Comparison of ENCODE assay signal across 8 mouse cellular contexts in genomic region chr7:44853596-44854355, GRCm38 (mm10). TPM values are rescaled to one million over a fixed set of nuclear protein-coding genes. Genes with fewer than 3 reads are reported as not detected.
DNase-seq lines count a peak whose midpoint lies in the region; ATAC-seq and TF ChIP-seq lines count a peak whose summit lies in the region.

No protein-coding gene starts in this region.

- no peak for TF ChIP-seq POLR2A in bone marrow, adult 2 months (IDR thresholded peaks at IDR 0.05; ENCODE audit: borderline replicate concordance, control insufficient read depth, low read depth, low read length)

- 26% methylated on average over 25 of the region's 26 CpGs for WGBS in heart, embryonic 14.5 days
- 24% methylated on average over 26 of the region's 26 CpGs for WGBS in bone marrow, adult 2 months
- 25% methylated on average over 26 of the region's 26 CpGs for WGBS in heart, embryonic 15.5 days
- 31% methylated on average over 26 of the region's 26 CpGs for WGBS in macrophage (ENCODE audit: missing documents)

- H3K27ac ChIP-seq in heart, embryonic 14.5 days (replicated peaks in 1 of 2; ENCODE audit: control insufficient read depth in 1 of 2, insufficient read depth in 1 of 2, low read depth in 2 of 2, low read length in 2 of 2) = peak overlapping the region; percentile 93 to 96
- H3K27ac ChIP-seq in bone marrow, adult 2 months (ENCODE audit: control insufficient read depth, insufficient read depth, low read depth, low read length, poor library complexity) = peak overlapping the region; percentile 98
- peak overlapping the region; percentile 98 for H3K27ac ChIP-seq in heart, embryonic 15.5 days
- H3K27ac ChIP-seq in macrophage = peak overlapping the region; percentile 95

- peak overlapping the region; percentile 73 for H3K9ac ChIP-seq in heart, embryonic 14.5 days (ENCODE audit: low read length)
- H3K9ac ChIP-seq in heart, embryonic 15.5 days = peak overlapping the region; percentile 68

- H3K36me3 ChIP-seq in heart, embryonic 14.5 days (ENCODE audit: control insufficient read depth, insufficient read depth, low read length) = peaks cover 26% of the 10 kb centered on the region
- peaks cover 7% of the 10 kb centered on the region for H3K36me3 ChIP-seq in heart, embryonic 15.5 days
- H3K36me3 ChIP-seq in macrophage (ENCODE audit: inconsistent target) = no peaks in the 10 kb centered on the region

- H3K4me2 ChIP-seq in heart, embryonic 14.5 days (ENCODE audit: low read length) = peak overlapping the region; percentile 81
- H3K4me2 ChIP-seq in heart, embryonic 15.5 days = peak overlapping the region; percentile 87

- peaks cover 59% of the 10 kb centered on the region for H3K79me2 ChIP-seq in macrophage (ENCODE audit: inconsistent target)

- DNase-seq in heart, postnatal 25 days (ENCODE audit: low spot score) = no peak
- no peak for DNase-seq in left cerebral cortex, postnatal 14 days (ENCODE audit: low spot score in 2 of 2)
- no peak for DNase-seq in left cerebral cortex, postnatal 25 days (ENCODE audit: low spot score in 2 of 2)

- H3K4me3 ChIP-seq in heart, embryonic 14.5 days (ENCODE audit: control insufficient read depth in 1 of 2, insufficient read depth in 1 of 2, low read depth in 1 of 2, low read length in 2 of 2) = peak overlapping the region; percentile 46 to 59
- peak overlapping the region; percentile 82 for H3K4me3 ChIP-seq in bone marrow, adult 2 months (replicated peaks; ENCODE audit: control insufficient read depth, low read depth, low read length)
- peak overlapping the region; percentile 67 for H3K4me3 ChIP-seq in heart, embryonic 15.5 days
- H3K4me3 ChIP-seq in macrophage (ENCODE audit: inconsistent target) = peak overlapping the region; percentile 73

- H3K27me3 ChIP-seq in heart, embryonic 14.5 days (ENCODE audit: control insufficient read depth, insufficient read depth, low read length) = no peaks in the 10 kb centered on the region
- no peaks in the 10 kb centered on the region for H3K27me3 ChIP-seq in heart, embryonic 15.5 days

- no peaks in the 10 kb centered on the region for H3K9me3 ChIP-seq in heart, embryonic 14.5 days (ENCODE audit: control insufficient read depth, low read length)
- H3K9me3 ChIP-seq in heart, embryonic 15.5 days (replicated peaks) = no peaks in the 10 kb centered on the region

- no peak for TF ChIP-seq CTCF in bone marrow, adult 2 months (IDR thresholded peaks at IDR 0.05; ENCODE audit: control insufficient read depth, insufficient read depth, low read length)

- intact Hi-C loops in heart, postnatal 25 days (cut with DNase I) = no loop called here
- intact Hi-C loops in left cerebral cortex, postnatal 14 days (cut with DNase I) = no loop called here
- intact Hi-C loops in left cerebral cortex, postnatal 25 days (cut with DNase I) = no loop called here

- ATAC-seq in heart, embryonic 14.5 days (ENCODE audit: insufficient number of reproducible peaks, insufficient read depth, low FRiP score, low read depth) = no peak
- ATAC-seq in heart, embryonic 15.5 days (replicated peaks; ENCODE audit: insufficient number of reproducible peaks, insufficient read depth, low FRiP score, low read depth) = no peak
- no peak for ATAC-seq in CD4-positive, CD25-positive, alpha-beta regulatory T cell, adult 4 months

- H3K4me1 ChIP-seq in heart, embryonic 14.5 days (ENCODE audit: control insufficient read depth in 2 of 2, insufficient read depth in 2 of 2, low read length in 2 of 2) = peaks cover 23 to 48% of the 10 kb centered on the region in 2 experiments
- H3K4me1 ChIP-seq in bone marrow, adult 2 months (ENCODE audit: control insufficient read depth, insufficient read depth, low read length) = peaks cover 6% of the 10 kb centered on the region; the same call in 1 of the 2 replicates
- peaks cover 67% of the 10 kb centered on the region for H3K4me1 ChIP-seq in heart, embryonic 15.5 days (replicated peaks)

RNA-seq across cellular contexts. Expression of gene Pnkp, which starts 3.2 kb away (rescaled TPM):
- 19.4 and 22.7 TPM in 2 replicates for polyA plus RNA-seq in heart, embryonic 14.5 days (2014; fragmentation: Nextera tagmentation; extraction: Ambion mirVana)
- total RNA-seq in heart, postnatal 25 days (2021) = 10 to 100 TPM; 16.0 to 16.6 TPM
- 97.5 and 261 TPM in 2 replicates for polyA plus RNA-seq in bone marrow, adult 2 months (2011; ENCODE audit: insufficient read depth, insufficient read length, low replicate concordance, missing spikeins)
- polyA plus RNA-seq in heart, embryonic 15.5 days (2015; fragmentation: Nextera tagmentation; extraction: Ambion mirVana) = 22.4 and 28.7 TPM in 2 replicates
- 100 to 1,000 TPM in 7 of 26 experiments, 10 to 100 TPM in 19; 17.5 to 135 (median 74.6) TPM for total RNA-seq in macrophage (2018; cell fraction: chromatin; rRNA removed)
- 10 to 100 TPM; 23.3 to 51.5 (median 35.4) TPM for total RNA-seq in macrophage (2018; cell fraction: cytosol; rRNA removed)
- 10 to 100 TPM; 17.9 to 77.5 (median 35.3) TPM for total RNA-seq in macrophage (2018; cell fraction: nucleus; rRNA removed)
- 17.4 to 42.4 TPM (median 36.1 TPM) in 3 replicates for polyA plus RNA-seq in macrophage (2018)
- polyA plus RNA-seq in CD4-positive, CD25-positive, alpha-beta regulatory T cell, adult 4 months (2017; shearing (Covaris generic)) = 10 to 100 TPM; 45.0 to 74.3 TPM
- 10 to 100 TPM; 26.1 to 28.7 TPM for total RNA-seq in left cerebral cortex, postnatal 14 days (2021)
- 10 to 100 TPM; 26.4 to 27.3 TPM for total RNA-seq in left cerebral cortex, postnatal 25 days (2021)

RNA-seq across cellular contexts. Expression of gene Tbc1d17, which starts 4.9 kb away (rescaled TPM):
- 44.5 and 53.5 TPM in 2 replicates for polyA plus RNA-seq in heart, embryonic 14.5 days (2014; fragmentation: Nextera tagmentation; extraction: Ambion mirVana)
- total RNA-seq in heart, postnatal 25 days (2021) = 10 to 100 TPM; 44.3 to 47.0 TPM
- polyA plus RNA-seq in bone marrow, adult 2 months (2011; ENCODE audit: insufficient read depth, insufficient read length, low replicate concordance, missing spikeins) = 24.5 and 49.2 TPM in 2 replicates
- polyA plus RNA-seq in heart, embryonic 15.5 days (2015; fragmentation: Nextera tagmentation; extraction: Ambion mirVana) = 53.2 and 63.4 TPM in 2 replicates
- 100 to 1,000 TPM in 12 of 26 experiments, 10 to 100 TPM in 14; 32.8 to 197 (median 94.9) TPM for total RNA-seq in macrophage (2018; cell fraction: chromatin; rRNA removed)
- total RNA-seq in macrophage (2018; cell fraction: cytosol; rRNA removed) = 10 to 100 TPM; 17.1 to 50.9 (median 28.5) TPM
- total RNA-seq in macrophage (2018; cell fraction: nucleus; rRNA removed) = 100 to 1,000 TPM in 1 of 26 experiments, 10 to 100 TPM in 25; 29.7 to 111 (median 46.6) TPM
- polyA plus RNA-seq in macrophage (2018) = 25.6 to 51.8 TPM (median 28.3 TPM) in 3 replicates
- 10 to 100 TPM; 64.8 to 85.3 TPM for polyA plus RNA-seq in CD4-positive, CD25-positive, alpha-beta regulatory T cell, adult 4 months (2017; shearing (Covaris generic))
- 10 to 100 TPM; 48.3 to 58.7 TPM for total RNA-seq in left cerebral cortex, postnatal 14 days (2021)
- total RNA-seq in left cerebral cortex, postnatal 25 days (2021) = 10 to 100 TPM; 61.6 to 72.9 TPM

RNA-seq across cellular contexts. Expression of gene Akt1s1, which starts 5.0 kb away (rescaled TPM):
- 33.4 and 61.6 TPM in 2 replicates for polyA plus RNA-seq in heart, embryonic 14.5 days (2014; fragmentation: Nextera tagmentation; extraction: Ambion mirVana)
- 10 to 100 TPM; 61.8 to 75.9 TPM for total RNA-seq in heart, postnatal 25 days (2021)
- polyA plus RNA-seq in bone marrow, adult 2 months (2011; ENCODE audit: insufficient read depth, insufficient read length, low replicate concordance, missing spikeins) = 28.2 and 48.0 TPM in 2 replicates
- polyA plus RNA-seq in heart, embryonic 15.5 days (2015; fragmentation: Nextera tagmentation; extraction: Ambion mirVana) = 91.7 and 97.8 TPM in 2 replicates
- total RNA-seq in macrophage (2018; cell fraction: chromatin; rRNA removed) = 10 to 100 TPM; 10.1 to 70.6 (median 25.0) TPM
- total RNA-seq in macrophage (2018; cell fraction: cytosol; rRNA removed) = 10 to 100 TPM; 22.9 to 69.0 (median 54.8) TPM
- 10 to 100 TPM; 13.3 to 58.4 (median 33.6) TPM for total RNA-seq in macrophage (2018; cell fraction: nucleus; rRNA removed)
- 33.4 to 56.3 TPM (median 49.1 TPM) in 3 replicates for polyA plus RNA-seq in macrophage (2018)
- 1 to 10 TPM; 1.2 to 3.1 TPM for polyA plus RNA-seq in CD4-positive, CD25-positive, alpha-beta regulatory T cell, adult 4 months (2017; shearing (Covaris generic))
- 10 to 100 TPM; 80.8 to 81.1 TPM for total RNA-seq in left cerebral cortex, postnatal 14 days (2021)
- 10 to 100 TPM; 78.5 to 79.1 TPM for total RNA-seq in left cerebral cortex, postnatal 25 days (2021)

RNA-seq across cellular contexts. Expression of gene Ptov1, which starts 15.8 kb away (rescaled TPM):
- 279 and 310 TPM in 2 replicates for polyA plus RNA-seq in heart, embryonic 14.5 days (2014; fragmentation: Nextera tagmentation; extraction: Ambion mirVana)
- total RNA-seq in heart, postnatal 25 days (2021) = 100 to 1,000 TPM; 153 to 165 TPM
- polyA plus RNA-seq in bone marrow, adult 2 months (2011; ENCODE audit: insufficient read depth, insufficient read length, low replicate concordance, missing spikeins) = 51.3 and 96.4 TPM in 2 replicates
- 206 and 273 TPM in 2 replicates for polyA plus RNA-seq in heart, embryonic 15.5 days (2015; fragmentation: Nextera tagmentation; extraction: Ambion mirVana)
- 100 to 1,000 TPM in 3 of 26 experiments, 10 to 100 TPM in 23; 23.8 to 108 (median 56.0) TPM for total RNA-seq in macrophage (2018; cell fraction: chromatin; rRNA removed)
- total RNA-seq in macrophage (2018; cell fraction: cytosol; rRNA removed) = 10 to 100 TPM; 32.2 to 75.3 (median 46.0) TPM
- 10 to 100 TPM; 17.0 to 77.8 (median 39.3) TPM for total RNA-seq in macrophage (2018; cell fraction: nucleus; rRNA removed)
- 38.5 to 61.7 TPM (median 49.4 TPM) in 3 replicates for polyA plus RNA-seq in macrophage (2018)
- polyA plus RNA-seq in CD4-positive, CD25-positive, alpha-beta regulatory T cell, adult 4 months (2017; shearing (Covaris generic)) = 1 to 10 TPM; 1.1 to 3.9 TPM
- total RNA-seq in left cerebral cortex, postnatal 14 days (2021) = 100 to 1,000 TPM; 263 to 271 TPM
- 100 to 1,000 TPM; 286 to 287 TPM for total RNA-seq in left cerebral cortex, postnatal 25 days (2021)

RNA-seq across cellular contexts. Expression of gene Atf5, which starts 37.3 kb away (rescaled TPM):
- 1.8 and 1.9 TPM in 2 replicates for polyA plus RNA-seq in heart, embryonic 14.5 days (2014; fragmentation: Nextera tagmentation; extraction: Ambion mirVana)
- 10 to 100 TPM; 63.7 to 64.5 TPM for total RNA-seq in heart, postnatal 25 days (2021)
- 24.5 and 32.7 TPM in 2 replicates for polyA plus RNA-seq in bone marrow, adult 2 months (2011; ENCODE audit: insufficient read depth, insufficient read length, low replicate concordance, missing spikeins)
- polyA plus RNA-seq in heart, embryonic 15.5 days (2015; fragmentation: Nextera tagmentation; extraction: Ambion mirVana) = 2.5 TPM in 2 replicates
- total RNA-seq in macrophage (2018; cell fraction: chromatin; rRNA removed) = 10 to 100 TPM in 16 of 26 experiments, 1 to 10 TPM in 10; 4.9 to 59.2 (median 10.8) TPM
- total RNA-seq in macrophage (2018; cell fraction: cytosol; rRNA removed) = 10 to 100 TPM; 34.7 to 78.3 (median 52.0) TPM
- total RNA-seq in macrophage (2018; cell fraction: nucleus; rRNA removed) = 10 to 100 TPM; 17.6 to 77.3 (median 31.7) TPM
- polyA plus RNA-seq in macrophage (2018) = 29.8 to 55.7 TPM (median 36.4 TPM) in 3 replicates
- under 1 TPM; 0.19 to 0.35 TPM for polyA plus RNA-seq in CD4-positive, CD25-positive, alpha-beta regulatory T cell, adult 4 months (2017; shearing (Covaris generic))
- total RNA-seq in left cerebral cortex, postnatal 14 days (2021) = 10 to 100 TPM; 24.4 to 25.1 TPM
- total RNA-seq in left cerebral cortex, postnatal 25 days (2021) = 10 to 100 TPM; 23.3 to 25.5 TPM
